Mouse (Mus musculus) testis, adult 10 weeks (tissue): Measurements from ENCODE around the gene Olfr1308. TPM values are rescaled to one million over a fixed set of nuclear protein-coding genes. Genes with fewer than 3 reads are reported as not detected.

Source experiments
- polyA plus RNA-seq: library from polyadenylated mRNA; stranded (reverse); fragments of 350-450 nt; fragmentation: Illumina TruSeq; extraction: RNeasy Lipid Tissue Mini Kit (QIAGEN cat#74804); gene quantifications from one replicate; pipeline ENCODE4 v1.2.3, GENCODE M21; 2014; ENCODE audit warnings: low read depth, low replicate concordance

The Olfr1308 gene
- polyA plus RNA-seq, result not detected

DNA sequence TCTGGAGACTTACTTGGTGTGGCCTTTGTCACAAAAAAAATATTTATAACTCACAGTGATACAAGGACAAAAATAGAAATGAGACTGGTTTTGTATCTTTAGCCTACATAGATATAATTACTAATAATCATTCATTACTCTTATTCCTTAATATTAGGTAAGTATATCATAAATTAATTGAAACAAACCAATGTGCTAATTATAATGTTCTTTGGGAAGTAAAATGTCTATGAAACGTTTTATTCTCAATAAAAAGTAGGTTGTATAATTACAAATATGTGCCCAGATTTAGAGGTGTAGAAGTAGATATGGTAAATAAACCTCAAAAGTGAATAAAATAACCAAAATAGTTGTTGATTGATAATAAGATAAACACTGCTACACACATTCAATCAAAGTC, at the start of gene Olfr1308:
Gene Olfr1308, minus strand, starts transcription at position 101 of the 400 bp plus-strand sequence.

DNA sequence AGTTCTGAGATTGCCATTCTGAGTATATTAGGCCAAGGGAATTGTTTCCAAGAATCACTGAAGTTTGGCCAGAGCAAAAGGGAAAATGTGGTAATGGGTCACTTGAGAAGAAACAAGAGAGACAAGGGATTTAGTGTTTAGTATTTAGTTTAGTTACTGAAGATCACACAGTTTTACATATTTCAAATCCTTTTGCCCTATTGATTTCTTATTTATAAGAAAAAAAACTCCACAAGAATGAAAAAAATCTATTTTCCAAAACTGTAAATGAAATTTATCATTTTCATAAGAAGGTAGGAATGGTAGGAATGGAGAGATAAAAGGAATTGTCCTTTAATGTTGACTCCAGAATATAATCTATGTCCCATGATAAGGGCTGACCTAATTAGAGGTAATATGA, 47.9 kb upstream of the Olfr1308 start, which contains the start of gene Olfr1310:
Gene Olfr1310, minus strand, starts transcription at position 101 of the 400 bp plus-strand sequence.

GRCm38 (mm10) chr2:111990181-111990580, 25.4 kb upstream of the Olfr1308 start, which contains the start of gene Olfr1309:
Gene Olfr1309 (minus strand): TSS chr2:111990281.

GRCm38 (mm10) chr2:111949340-111949739, 15.4 kb downstream of the Olfr1308 start, which contains the start of gene Olfr1307:
Gene Olfr1307 (minus strand): TSS chr2:111949440.

GRCm38 (mm10) chr2:111916171-111916570, 48.6 kb downstream of the Olfr1308 start, which contains the start of gene Olfr1306:
Gene Olfr1306 (minus strand): TSS chr2:111916271.

Other genes with a start within 250 kb of the Olfr1308 start
- gene Olfr1301, start 213.9 kb downstream of the Olfr1308 start, polyA plus RNA-seq, result not detected
- gene Olfr1302, start 187.5 kb downstream of the Olfr1308 start, polyA plus RNA-seq, result not detected
- gene Olfr1303, start 144.6 kb downstream of the Olfr1308 start, polyA plus RNA-seq, result not detected
- gene Olfr1305, start 87.8 kb downstream of the Olfr1308 start, polyA plus RNA-seq, result not detected
- not detected for gene Olfr1306, start 48.7 kb downstream of the Olfr1308 start, polyA plus RNA-seq
- gene Olfr1307, start 15.5 kb downstream of the Olfr1308 start, polyA plus RNA-seq, result not detected
- not detected for gene Olfr1309, start 25.3 kb upstream of the Olfr1308 start, polyA plus RNA-seq
- not detected for gene Olfr1310, start 47.8 kb upstream of the Olfr1308 start, polyA plus RNA-seq
- gene Olfr1311, start 59.5 kb upstream of the Olfr1308 start, polyA plus RNA-seq, result not detected
- not detected for gene Olfr1312, start 85.3 kb upstream of the Olfr1308 start, polyA plus RNA-seq
- not detected for gene Olfr1313, start 112.9 kb upstream of the Olfr1308 start, polyA plus RNA-seq
- not detected for gene Olfr1314, start 131.8 kb upstream of the Olfr1308 start, polyA plus RNA-seq
- gene Olfr1315-ps1, start 150.5 kb upstream of the Olfr1308 start, polyA plus RNA-seq, result not detected
- gene Olfr1316, start 170.0 kb upstream of the Olfr1308 start, polyA plus RNA-seq, result not detected
- gene Olfr1317, start 175.4 kb upstream of the Olfr1308 start, polyA plus RNA-seq, result not detected
- not detected for gene Olfr1318, start 189.3 kb upstream of the Olfr1308 start, polyA plus RNA-seq